Mouse (Mus musculus) right cerebral cortex, postnatal 36 days (tissue): ENCODE results near the gene Smoc2.

Experiments
- DNase-seq, 2 experiments: peaks; one replicate each; pipeline ENCODE4 v3.0.0; 2022; ENCODE audit warnings: low spot score in 2 of 2, mixed read lengths in 1 of 2

Smoc2 gene

GRCm38 (mm10) chr17:14279177-14279965 lies at the start of gene Smoc2:
Gene Smoc2 (plus strand): TSS chr17:14279506.
- no peak for DNase-seq

DNA sequence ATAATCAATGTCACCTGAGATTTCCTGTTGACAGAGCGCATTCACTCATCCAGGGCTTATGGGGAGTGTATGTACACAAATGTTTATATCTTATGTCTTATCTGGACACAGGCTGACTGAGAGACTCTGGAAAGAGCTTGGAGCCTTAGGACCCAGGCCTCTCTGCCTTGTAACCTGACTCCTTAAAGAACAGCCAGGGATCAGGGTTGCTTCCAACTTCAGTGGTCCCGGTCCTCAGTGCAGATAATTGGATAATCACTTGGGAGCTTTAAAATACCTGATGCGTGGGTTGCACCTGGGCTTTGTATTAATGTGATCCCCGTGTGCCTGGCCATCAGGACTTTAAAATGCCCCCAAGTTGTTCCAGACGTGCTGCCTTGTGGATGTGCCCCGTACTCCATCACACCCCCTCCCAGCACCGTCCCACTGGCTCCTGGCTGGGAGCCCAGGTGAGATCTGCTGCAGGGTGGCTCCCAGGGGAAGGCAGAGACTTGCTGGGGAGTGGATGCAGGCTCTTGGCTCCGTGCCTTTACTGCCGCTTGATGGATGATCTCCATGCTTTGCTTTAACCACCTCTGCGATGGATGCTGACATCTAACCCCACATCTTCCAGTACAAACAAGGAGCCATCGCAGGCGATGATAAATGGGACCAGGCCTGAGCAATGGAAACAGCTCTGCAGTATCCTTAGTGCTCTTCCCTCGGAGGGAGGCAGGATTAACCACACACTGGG lies 48.4 kb upstream of the Smoc2 start:
- no peak for DNase-seq

DNA sequence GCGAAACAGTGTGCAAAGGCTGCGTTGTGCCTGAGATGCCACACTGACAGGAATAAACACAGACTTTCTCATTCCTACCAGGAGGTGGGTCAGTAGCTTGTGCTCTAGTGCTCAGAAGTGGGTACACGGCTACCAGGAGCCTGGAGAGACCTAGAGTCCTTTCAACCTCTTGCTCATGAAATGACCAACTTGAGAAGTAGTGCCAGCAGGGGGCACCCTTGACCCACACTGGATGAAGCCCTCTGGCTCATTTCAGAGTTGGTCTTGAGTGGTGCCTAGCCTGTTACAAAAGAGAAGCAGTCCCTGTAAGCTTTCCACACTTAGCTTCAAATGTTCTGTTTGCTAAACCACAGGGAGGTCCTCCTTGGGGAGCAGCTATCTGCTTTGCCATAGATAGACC lies 46.7 kb upstream of the Smoc2 start:
- peak; percentile 70 for DNase-seq

DNA sequence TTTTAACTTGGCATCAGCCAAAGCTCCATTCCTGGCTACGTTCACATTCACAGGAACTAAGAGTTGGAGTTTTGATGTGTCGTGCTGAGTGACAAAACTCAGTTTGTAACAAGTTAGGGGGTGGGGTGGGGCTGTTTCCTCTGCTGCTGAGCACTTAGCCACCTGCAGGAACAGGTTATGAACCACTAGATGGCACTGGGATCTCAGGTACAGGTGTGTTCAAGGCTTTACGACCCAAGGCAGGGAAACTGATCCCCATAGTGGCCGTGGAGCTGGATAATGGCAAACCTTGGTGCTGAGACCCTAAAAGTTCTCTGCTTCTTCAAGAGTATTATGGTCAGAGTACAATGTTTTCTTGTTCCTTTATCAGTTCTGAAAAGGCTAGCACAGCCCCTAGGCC lies 45.6 kb upstream of the Smoc2 start:
- DNase-seq = no peak

- no peak for DNase-seq
Measured at GRCm38 (mm10) chr17:14234774-14235389, 44.4 kb upstream of the Smoc2 start.

- no peak for DNase-seq
Measured at GRCm38 (mm10) chr17:14237134-14237533, 42.2 kb upstream of the Smoc2 start.

DNA sequence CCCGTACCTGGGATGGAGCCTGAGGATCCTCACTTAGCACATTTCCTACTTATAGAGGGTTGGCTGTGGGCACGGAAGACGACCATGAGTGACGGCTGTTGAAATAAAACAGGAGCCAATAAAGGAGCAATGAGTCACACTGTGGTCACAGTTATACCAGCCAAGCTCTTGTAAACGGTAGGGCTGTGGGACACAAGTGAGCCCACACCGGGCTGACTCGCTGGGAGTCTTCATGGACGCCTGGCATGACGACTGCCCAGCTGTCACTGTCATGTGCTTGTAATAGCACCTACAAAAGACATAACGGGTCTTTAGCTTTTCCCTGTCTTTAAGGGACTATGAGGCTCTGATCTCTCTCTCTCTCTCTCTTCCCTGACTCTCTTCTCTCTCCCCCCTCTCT lies 39.3 kb upstream of the Smoc2 start:
- DNase-seq = no peak

- DNase-seq = no peak
Measured at GRCm38 (mm10) chr17:14242634-14243033, 36.7 kb upstream of the Smoc2 start.

- no peak for DNase-seq
Measured at GRCm38 (mm10) chr17:14244195-14244965, 34.9 kb upstream of the Smoc2 start.

DNA sequence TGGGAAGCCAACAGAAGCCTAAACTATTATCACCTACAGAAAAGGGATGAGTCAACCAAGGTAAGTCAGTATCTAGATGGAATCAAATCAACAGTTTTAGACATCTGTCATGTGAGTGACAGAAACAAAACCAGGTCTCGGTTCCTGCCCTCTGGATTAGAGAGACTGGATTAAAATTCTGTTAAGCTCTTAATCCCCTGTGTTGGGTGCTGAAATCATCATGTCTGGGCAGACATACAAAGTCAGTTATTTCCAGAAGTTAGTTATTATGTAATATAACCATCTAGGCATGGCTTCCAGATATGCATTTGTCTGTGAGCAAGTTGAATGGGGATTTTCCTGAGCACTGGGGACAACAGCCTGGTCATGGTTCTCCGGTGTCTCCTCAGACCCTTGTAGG lies 33.0 kb upstream of the Smoc2 start:
- no peak for DNase-seq

GRCm38 (mm10) chr17:14247931-14248330 lies 31.4 kb upstream of the Smoc2 start:
- peak; percentile 81 to 89 for DNase-seq

GRCm38 (mm10) chr17:14249595-14249994 lies 29.7 kb upstream of the Smoc2 start:
- DNase-seq = peak in 1 of 2 experiments; percentile 18

DNA sequence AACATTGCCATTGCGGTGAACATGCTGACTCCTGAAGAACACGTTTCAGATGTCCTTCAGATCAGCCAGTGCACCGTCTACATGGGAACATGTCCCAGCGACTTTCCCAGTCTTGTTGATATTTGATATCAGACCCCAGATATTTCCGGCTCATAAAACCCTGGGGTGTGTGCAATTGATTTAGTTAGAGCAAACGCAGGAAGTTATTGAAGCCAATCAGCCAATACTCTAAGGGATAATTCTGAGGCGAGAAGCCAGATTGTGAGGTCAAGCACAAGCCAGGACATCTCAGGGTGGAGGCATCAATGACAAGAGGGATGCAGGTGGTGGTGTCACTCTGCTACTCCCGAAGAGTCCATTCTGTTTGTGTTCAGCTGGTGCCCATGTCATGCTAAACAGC lies 28.9 kb upstream of the Smoc2 start:
- no peak for DNase-seq

GRCm38 (mm10) chr17:14252456-14252855 lies 26.9 kb upstream of the Smoc2 start:
- DNase-seq = no peak

GRCm38 (mm10) chr17:14254616-14255015 lies 24.7 kb upstream of the Smoc2 start:
- DNase-seq = no peak

- DNase-seq = no peak
Measured at GRCm38 (mm10) chr17:14257799-14258520, 21.3 kb upstream of the Smoc2 start.

DNA sequence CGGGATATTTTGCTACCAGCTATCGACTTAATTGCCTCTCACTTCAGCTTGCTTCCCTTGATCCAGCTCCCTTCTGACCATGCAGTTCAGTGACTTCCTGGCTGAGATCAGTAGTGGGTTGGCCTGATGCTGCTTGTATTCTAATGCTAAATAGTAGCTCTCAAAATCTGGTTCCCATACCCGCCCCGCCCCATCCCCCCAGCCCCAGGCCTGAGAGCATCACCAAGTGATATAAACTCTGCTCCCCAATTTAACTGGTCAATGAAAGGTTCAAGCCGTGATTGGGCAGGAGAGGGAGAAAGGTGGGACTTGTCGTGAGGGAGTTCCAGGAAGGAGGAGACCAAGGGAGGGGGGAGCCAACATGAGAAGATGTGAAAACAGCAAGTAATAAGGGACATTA lies 20.4 kb upstream of the Smoc2 start:
- no peak for DNase-seq

- no peak for DNase-seq
Measured at GRCm38 (mm10) chr17:14260966-14261365, 18.3 kb upstream of the Smoc2 start.

- DNase-seq = no peak
Measured at GRCm38 (mm10) chr17:14262217-14262616, 17.1 kb upstream of the Smoc2 start.

- DNase-seq = no peak
Measured at GRCm38 (mm10) chr17:14268001-14268400, 11.3 kb upstream of the Smoc2 start.

DNA sequence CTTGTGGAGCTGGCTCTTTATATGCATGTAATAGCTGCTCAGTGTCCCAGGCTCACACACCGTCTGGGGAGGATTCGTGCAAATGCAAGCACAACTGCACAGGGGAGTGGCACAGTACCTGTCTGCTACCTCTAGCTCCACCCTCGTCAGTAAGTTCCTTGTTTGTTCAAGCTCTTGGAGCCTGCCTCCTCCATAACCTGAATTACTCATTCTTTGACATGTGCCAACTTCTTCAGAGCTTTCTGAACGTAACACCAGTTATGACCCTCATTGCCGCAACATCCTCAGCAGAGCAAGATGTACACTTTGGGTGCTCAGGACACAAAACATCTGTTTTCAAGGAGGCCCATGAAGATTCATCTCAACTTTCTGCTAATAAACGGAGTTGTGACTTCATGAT lies 5.9 kb upstream of the Smoc2 start:
- no peak for DNase-seq
